Mouse (Mus musculus): ENCODE results near the gene Olfr221. TPM values are rescaled to one million over a fixed set of nuclear protein-coding genes. Genes with fewer than 3 reads are reported as not detected.

The Olfr221 gene
- polyA plus RNA-seq, 1 experiment from 2014 or later: not detected

GRCm38 (mm10) chr14:51989461-51989970, 52.7 kb downstream of the Olfr221 start:
- H3K4me2 ChIP-seq: peak overlapping the region; percentile 16
- no peaks in the 10 kb centered on the region for H3K9me3 ChIP-seq (ENCODE audit: control insufficient read depth, low read length)

GRCm38 (mm10) chr14:51988731-51989130, 53.5 kb downstream of the Olfr221 start:
- no peaks in the 10 kb centered on the region for H3K9me3 ChIP-seq (ENCODE audit: control insufficient read depth, low read length)
- H3K36me3 ChIP-seq (ENCODE audit: control insufficient read depth, insufficient read depth, low read length): peaks cover 21% of the 10 kb centered on the region
- DNase-seq (ENCODE audit: low spot score): no peak
- no peak overlapping the region for H3K4me2 ChIP-seq
- H3K27ac ChIP-seq (ENCODE audit: low read depth, low read length): no peak overlapping the region
- H3K27me3 ChIP-seq (replicated peaks; ENCODE audit: control insufficient read depth, insufficient read depth, low read length): 0 out of 2 replicates have a peak, but pooled peaks cover 4% of the 10 kb centered on the region
- 82% methylated on average over 12 of the region's 12 CpGs for WGBS
- ATAC-seq (replicated peaks; ENCODE audit: low FRiP score): no peak
- H3K9ac ChIP-seq (ENCODE audit: low read depth, low read length): no peak overlapping the region; the same call in 1 of the 2 replicates
- peaks cover 32% of the 10 kb centered on the region for H3K4me1 ChIP-seq (replicated peaks; ENCODE audit: control insufficient read depth, insufficient read depth, low read length)
- no peak overlapping the region for H3K4me3 ChIP-seq (ENCODE audit: low read depth, low read length)

More at GRCm38 (mm10) chr14:51989461-51989970, 52.7 kb downstream of the Olfr221 start:
- peaks cover 28% of the 10 kb centered on the region for H3K4me1 ChIP-seq (replicated peaks; ENCODE audit: control insufficient read depth, insufficient read depth, low read length)
- H3K9ac ChIP-seq (ENCODE audit: low read depth, low read length): no peak overlapping the region
- WGBS: 51% methylated on average over 12 of the region's 12 CpGs
- DNase-seq (ENCODE audit: low spot score): no peak
- no peak for ATAC-seq (replicated peaks; ENCODE audit: low FRiP score)
- 0 out of 2 replicates have a peak, but pooled peaks cover 4% of the 10 kb centered on the region for H3K27me3 ChIP-seq (replicated peaks; ENCODE audit: control insufficient read depth, insufficient read depth, low read length)
- peaks cover 21% of the 10 kb centered on the region for H3K36me3 ChIP-seq (ENCODE audit: control insufficient read depth, insufficient read depth, low read length)
- H3K27ac ChIP-seq (ENCODE audit: low read depth, low read length): no peak overlapping the region
- no peak overlapping the region for H3K4me3 ChIP-seq (ENCODE audit: low read depth, low read length)

- no peak overlapping the region; the same call in 1 of the 2 replicates for H3K9ac ChIP-seq (ENCODE audit: low read depth, low read length)
- 72% methylated on average over 6 of the region's 6 CpGs for WGBS
- H3K4me3 ChIP-seq (ENCODE audit: low read depth, low read length): 0 out of 2 replicates have a peak overlapping the region, but pooled peaks have one; percentile 17
- H3K9me3 ChIP-seq (ENCODE audit: control insufficient read depth, low read length): no peaks in the 10 kb centered on the region
- DNase-seq (ENCODE audit: low spot score) (no peak), ATAC-seq (replicated peaks; ENCODE audit: low FRiP score) (peak; percentile 70)
- H3K4me1 ChIP-seq (replicated peaks; ENCODE audit: control insufficient read depth, insufficient read depth, low read length): peaks cover 32% of the 10 kb centered on the region
- H3K27ac ChIP-seq (ENCODE audit: low read depth, low read length): peak overlapping the region; percentile 96
- peak overlapping the region; percentile 87 for H3K4me2 ChIP-seq
- peaks cover 20% of the 10 kb centered on the region for H3K36me3 ChIP-seq (ENCODE audit: control insufficient read depth, insufficient read depth, low read length)
- 0 out of 2 replicates have a peak, but pooled peaks cover 4% of the 10 kb centered on the region for H3K27me3 ChIP-seq (replicated peaks; ENCODE audit: control insufficient read depth, insufficient read depth, low read length)
These were observed 55.1 kb downstream of the Olfr221 start for GRCm38 (mm10) chr14:51987177-51987576.

GRCm38 (mm10) chr14:51986153-51986505, 56.1 kb downstream of the Olfr221 start:
- H3K4me2 ChIP-seq: peak overlapping the region; percentile 87
- DNase-seq (ENCODE audit: low spot score) (no peak), ATAC-seq (replicated peaks; ENCODE audit: low FRiP score) (peak; percentile 76)
- H3K27ac ChIP-seq (ENCODE audit: low read depth, low read length): peak overlapping the region; percentile 96
- H3K4me1 ChIP-seq (replicated peaks; ENCODE audit: control insufficient read depth, insufficient read depth, low read length): peaks cover 32% of the 10 kb centered on the region
- H3K9me3 ChIP-seq (ENCODE audit: control insufficient read depth, low read length): no peaks in the 10 kb centered on the region
- 5% methylated on average over 7 of the region's 7 CpGs for WGBS
- H3K27me3 ChIP-seq (replicated peaks; ENCODE audit: control insufficient read depth, insufficient read depth, low read length): 0 out of 2 replicates have a peak, but pooled peaks cover 4% of the 10 kb centered on the region
- peaks cover 13% of the 10 kb centered on the region; the same call in 1 of the 2 replicates for H3K36me3 ChIP-seq (ENCODE audit: control insufficient read depth, insufficient read depth, low read length)
- H3K4me3 ChIP-seq (ENCODE audit: low read depth, low read length): peak overlapping the region; percentile 71
- peak overlapping the region; percentile 79 for H3K9ac ChIP-seq (ENCODE audit: low read depth, low read length)

- peak; percentile 55 for ATAC-seq (replicated peaks; ENCODE audit: low FRiP score)
- 1% methylated on average over 27 of the region's 27 CpGs for WGBS
These were observed 56.7 kb downstream of the Olfr221 start for GRCm38 (mm10) chr14:51985301-51986152.

GRCm38 (mm10) chr14:51984247-51985231, 57.7 kb downstream of the Olfr221 start, which contains the start of gene Arhgef40:
Gene Arhgef40, plus strand, starts transcription at chr14:51984719.
- Histone ChIP-seq H3K36me3 (ENCODE audit: control insufficient read depth, insufficient read depth, low read length) (peaks cover 11% of the 10 kb centered on the region; the same call in 1 of the 2 replicates), H3K4me1 (replicated peaks; ENCODE audit: control insufficient read depth, insufficient read depth, low read length) (peaks cover 32% of the 10 kb centered on the region), H3K4me3 (ENCODE audit: low read depth, low read length) (peak within 1 kb of the TSS; percentile 71)

More at GRCm38 (mm10) chr14:51985301-51986152, 56.7 kb downstream of the Olfr221 start:
- peak; percentile 71 for DNase-seq (ENCODE audit: low spot score)
- Histone ChIP-seq H3K27ac (ENCODE audit: low read depth, low read length) (peak overlapping the region; percentile 96), H3K4me1 (replicated peaks; ENCODE audit: control insufficient read depth, insufficient read depth, low read length) (peaks cover 32% of the 10 kb centered on the region), H3K4me3 (ENCODE audit: low read depth, low read length) (peak overlapping the region; percentile 71), H3K9me3 (ENCODE audit: control insufficient read depth, low read length) (no peaks in the 10 kb centered on the region), H3K4me2 (peak overlapping the region; percentile 87), H3K27me3 (replicated peaks; ENCODE audit: control insufficient read depth, insufficient read depth, low read length) (0 out of 2 replicates have a peak, but pooled peaks cover 4% of the 10 kb centered on the region), H3K9ac (ENCODE audit: low read depth, low read length) (peak overlapping the region; percentile 79), H3K36me3 (ENCODE audit: control insufficient read depth, insufficient read depth, low read length) (peaks cover 11% of the 10 kb centered on the region; the same call in 1 of the 2 replicates)

More at GRCm38 (mm10) chr14:51984247-51985231, 57.7 kb downstream of the Olfr221 start, which contains the start of gene Arhgef40:
- ATAC-seq (replicated peaks; ENCODE audit: low FRiP score) (peak; percentile 65), DNase-seq (ENCODE audit: low spot score) (peak; percentile 84)
- Histone ChIP-seq H3K27me3 (replicated peaks; ENCODE audit: control insufficient read depth, insufficient read depth, low read length) (0 out of 2 replicates have a peak, but pooled peaks cover 4% of the 10 kb centered on the region), H3K4me2 (peak within 1 kb of the TSS; percentile 87), H3K9me3 (ENCODE audit: control insufficient read depth, low read length) (no peaks in the 10 kb centered on the region), H3K9ac (ENCODE audit: low read depth, low read length) (peak within 1 kb of the TSS; percentile 79), H3K27ac (ENCODE audit: low read depth, low read length) (peak within 1 kb of the TSS; percentile 96)
- under 1% methylated on average over 45 of the region's 74 CpGs for WGBS

Measured in liver, embryonic 11.5 days (tissue).